Mouse (Mus musculus) lung, adult 2 months (tissue): ENCODE data around the gene Slc35a5.

Source experiments
- CTCF ChIP-seq: fragments of 200-500 bp; IDR thresholded peaks from 2 replicates; pipeline ENCODE4 v1.5.1; 2011; ENCODE audit warnings: mild to moderate bottlenecking, low read length, control low read depth; ENCODE audit not compliant: insufficient read depth
- POLR2A ChIP-seq: fragments of 200-500 bp; IDR thresholded peaks from 2 replicates; pipeline ENCODE4 v1.6.1; 2011; ENCODE audit warnings: low read depth, mild to moderate bottlenecking, control low read depth, low read length, borderline replicate concordance; ENCODE audit errors: extremely low read depth

GRCm38 (mm10) chr16:45178552-45178951 lies 20.0 kb upstream of the Slc35a5 start:
- no peak for TF ChIP-seq CTCF
- no peak for TF ChIP-seq POLR2A
